Mouse (Mus musculus) hindbrain, embryonic 10.5 days (tissue): Measurements from ENCODE around the gene Lxn. TPM values are rescaled to one million over a fixed set of nuclear protein-coding genes. Genes with fewer than 3 reads are reported as not detected.

Experiments used
- DNase-seq: peaks from one replicate; pipeline ENCODE4 v3.0.0-alpha.2; 2017; ENCODE audit warnings: low spot score
- H3K27ac ChIP-seq: fragments of 300-500 bp; sonication (generic); 2 replicates; pipeline ENCODE4 v1.5.1; 2016; ENCODE audit warnings: mild to moderate bottlenecking, moderate library complexity
- H3K27me3 ChIP-seq: fragments of 300-500 bp; sonication (generic); 2 replicates; pipeline ENCODE4 v1.6.1; 2016; ENCODE audit warnings: mild to moderate bottlenecking; ENCODE audit not compliant: poor library complexity, insufficient read depth, severe bottlenecking
- H3K36me3 ChIP-seq: fragments of 300-500 bp; sonication (generic); 2 replicates; pipeline ENCODE4 v1.6.1; 2016; ENCODE audit warnings: mild to moderate bottlenecking, moderate library complexity
- H3K4me1 ChIP-seq: fragments of 300-500 bp; sonication (generic); replicated peaks from 2 replicates; pipeline ENCODE4 v1.6.1; 2016; ENCODE audit warnings: mild to moderate bottlenecking
- H3K4me3 ChIP-seq: fragments of 300-500 bp; sonication (generic); 2 replicates; pipeline ENCODE4 v1.5.1; 2016; ENCODE audit warnings: mild to moderate bottlenecking, moderate library complexity
- H3K9me3 ChIP-seq: fragments of 300-500 bp; sonication (generic); 2 replicates; pipeline ENCODE4 v1.6.1; 2016; ENCODE audit warnings: mild to moderate bottlenecking, moderate library complexity
- WGBS: fragments of 180-500 bp; shearing (Covaris S2); methylation state at CpG from one replicate; pipeline ENCODE4 v1.1.7; 2016; 5-methylcytosine and 5-hydroxymethylcytosine counted together
- polyA plus RNA-seq: library from polyadenylated mRNA; unstranded; fragments of >200 nt; fragmentation: Nextera tagmentation; extraction: Ambion mirVana; gene quantifications from 2 replicates; pipeline ENCODE4 v1.2.1, GENCODE M21; 2016

The Lxn gene
- polyA plus RNA-seq, 1 experiment from 2014 or later, result 64.5 TPM

- WGBS, result 92% methylated on average over 2 of the region's 2 CpGs
- no peak overlapping the region for H3K27ac ChIP-seq
Measured at GRCm38 (mm10) chr3:67447143-67447542, 16.6 kb downstream of the Lxn start.

GRCm38 (mm10) chr3:67434011-67434410 is 29.7 kb downstream of the Lxn start:
- WGBS, result 91% methylated on average over 6 of the region's 6 CpGs

More at GRCm38 (mm10) chr3:67447143-67447542, 16.6 kb downstream of the Lxn start:
- H3K36me3 ChIP-seq, result peaks cover 90% of the 10 kb centered on the region
- no peak overlapping the region for H3K4me3 ChIP-seq
- H3K4me1 ChIP-seq, result no peaks in the 10 kb centered on the region
- no peak for DNase-seq
- no peaks in the 10 kb centered on the region for H3K27me3 ChIP-seq
- no peaks in the 10 kb centered on the region for H3K9me3 ChIP-seq

GRCm38 (mm10) chr3:67429999-67430380 is 33.7 kb downstream of the Lxn start, which contains the start of gene Gfm1:
Gene Gfm1 (plus strand): TSS chr3:67430096.
- under 1% methylated on average over 24 of the region's 24 CpGs for WGBS
- Histone ChIP-seq H3K27ac (peak within 1 kb of the TSS; percentile 90), H3K27me3 (no peaks in the 10 kb centered on the region), H3K9me3 (peaks cover 16% of the 10 kb centered on the region), H3K4me1 (peaks cover 10% of the 10 kb centered on the region), H3K4me3 (peak within 1 kb of the TSS; percentile 98), H3K36me3 (peaks cover 35% of the 10 kb centered on the region)
- DNase-seq, result peak; percentile 87

More at GRCm38 (mm10) chr3:67434011-67434410, 29.7 kb downstream of the Lxn start:
- Histone ChIP-seq H3K36me3 (peaks cover 74% of the 10 kb centered on the region), H3K4me3 (no peak overlapping the region), H3K27ac (no peak overlapping the region), H3K4me1 (peaks cover 10% of the 10 kb centered on the region), H3K27me3 (no peaks in the 10 kb centered on the region), H3K9me3 (no peaks in the 10 kb centered on the region)
- DNase-seq, result no peak

GRCm38 (mm10) chr3:67429338-67429998 is 34.3 kb downstream of the Lxn start:
- Histone ChIP-seq H3K4me1 (peaks cover 10% of the 10 kb centered on the region), H3K27ac (no peak overlapping the region), H3K36me3 (peaks cover 30% of the 10 kb centered on the region), H3K27me3 (no peaks in the 10 kb centered on the region), H3K4me3 (peak overlapping the region; percentile 98), H3K9me3 (peaks cover 16% of the 10 kb centered on the region)
- WGBS, result 35% methylated on average over 8 of the region's 8 CpGs
- no peak for DNase-seq

Other genes starting within 250 kb of the Lxn start
- 33.2 and 40.0 TPM in 2 replicates for gene Mlf1, start 89.8 kb downstream of the Lxn start, polyA plus RNA-seq
- not detected in 2 replicates for gene Gm17402, start 88.8 kb downstream of the Lxn start, polyA plus RNA-seq
- 43.2 and 52.0 TPM in 2 replicates for gene Gfm1, start 33.8 kb downstream of the Lxn start, polyA plus RNA-seq
- 1.5 and 2.9 TPM in 2 replicates for gene Rarres1, start 51.6 kb upstream of the Lxn start, polyA plus RNA-seq
- 54.4 and 62.7 TPM in 2 replicates for gene Mfsd1, start 118.8 kb upstream of the Lxn start, polyA plus RNA-seq